ENCODE assay signal across 9 mouse cellular contexts in genomic region chr2:93214192-93214591, GRCm38 (mm10). TPM values are rescaled to one million over a fixed set of nuclear protein-coding genes. Genes with fewer than 3 reads are reported as not detected.
DNase-seq lines count a peak whose midpoint lies in the region; ATAC-seq and TF ChIP-seq lines count a peak whose summit lies in the region.
"Had no signal": no experiment of that assay in that cellular context is flagged by ENCODE, and none has a peak within 500 bp of the region (broad histone marks: within the 10 kb centered on the region; RNA-seq: fewer than 3 reads in every experiment).

No protein-coding gene starts in this region.

- peak; percentile 36 for DNase-seq in kidney, adult 2 months
- no peak for DNase-seq in kidney, adult 18-20 months
- DNase-seq in CD4-positive helper T cell, adult 2 months (ENCODE audit: low read depth, low spot score) = peak; percentile 56
- DNase-seq in Patski (ENCODE audit: low read depth, low spot score) = peak; percentile 39
- DNase-seq in kidney, postnatal 4 days = peak; percentile 52 to 69
- no peak for DNase-seq in left cerebral cortex, adult 8-10 months (ENCODE audit: low spot score in 2 of 2)
- no peak for DNase-seq in cerebellum, adult 11-12 months
- DNase-seq: retina, postnatal 1 day had no signal

- no peak overlapping the region for H3K4me3 ChIP-seq in kidney, adult 2 months (ENCODE audit: insufficient read depth, low read depth, low read length)

- in situ Hi-C loops in Patski (cut with MboI; ENCODE audit: low pct_unique_long_range_greater_than_20kb) = loop anchor here (5.0 to 25.0 kb wide), 3 partner anchors 198 to 448 kb away; no protein-coding TSS in a partner anchor

- no peak for TF ChIP-seq POLR2A in kidney, adult 2 months (IDR thresholded peaks at IDR 0.05; ENCODE audit: low read depth, low read length)

- H3K36me3 ChIP-seq in kidney, adult 2 months (ENCODE audit: control insufficient read depth, insufficient read depth, low read length) = no peaks in the 10 kb centered on the region

- no peaks in the 10 kb centered on the region for H3K27me3 ChIP-seq in kidney, adult 2 months (replicated peaks; ENCODE audit: control insufficient read depth, insufficient read depth, low read length)
- H3K27me3 ChIP-seq in Patski = no peaks in the 10 kb centered on the region

- TF ChIP-seq CTCF in kidney, adult 2 months (conservative IDR thresholded peaks at IDR 0.05; ENCODE audit: insufficient read depth, insufficient read length, low read depth, low read length) = no peak
- TF ChIP-seq CTCF in Patski (IDR thresholded peaks at IDR 0.05) = no peak

- 64% methylated on average over 1 of the region's 1 CpGs for WGBS in kidney, adult 2 months

- peaks cover 6% of the 10 kb centered on the region; the same call in 1 of the 2 replicates for H3K4me1 ChIP-seq in kidney, adult 2 months (ENCODE audit: control insufficient read depth, insufficient read depth, low read length)

- no peak overlapping the region for H3K27ac ChIP-seq in kidney, adult 2 months (ENCODE audit: insufficient read depth, low read depth, low read length)

- ATAC-seq in Patski = no peak
- no peak for ATAC-seq in frontal cortex, adult (ENCODE audit: low TSS enrichment)

- CTCF ChIA-PET in Patski (lab: Charles Lee) = interaction anchor here (0.9 to 7.7 kb wide), 9 partner anchors 11 to 256 kb away, joined by 3 to 118 read pairs (median 7); no protein-coding TSS in a partner anchor

- POLR2A ChIA-PET in Patski (lab: Charles Lee) = interaction anchor here (0.5 to 1.1 kb wide), 2 partner anchors 9 to 205 kb away, joined by 3 read pairs; no protein-coding TSS in a partner anchor

RNA-seq across cellular contexts. Expression of gene Trp53i11, which starts 26.8 kb away (rescaled TPM):
- 18.1 and 18.3 TPM in 2 replicates for polyA plus RNA-seq in kidney, adult 2 months (2012; rRNA removed)
- polyA plus RNA-seq in Patski (2021) = 37.9 TPM
- total RNA-seq in left cerebral cortex, adult 8-10 months (2022) = 10 to 100 TPM; 78.5 to 91.8 (median 86.0) TPM

Comparison
In these comparisons a context has a peak if more than half of its experiments do, and no peak if none do; other contexts are left out.
1. DNase-seq: peak in kidney, adult 2 months (single experiment), CD4-positive helper T cell, adult 2 months (single experiment), Patski (single experiment) and kidney, postnatal 4 days (2 of 2); none in kidney, adult 18-20 months (single experiment), left cerebral cortex, adult 8-10 months (0 of 2) and cerebellum, adult 11-12 months (single experiment).